In the genomic region with DNA sequence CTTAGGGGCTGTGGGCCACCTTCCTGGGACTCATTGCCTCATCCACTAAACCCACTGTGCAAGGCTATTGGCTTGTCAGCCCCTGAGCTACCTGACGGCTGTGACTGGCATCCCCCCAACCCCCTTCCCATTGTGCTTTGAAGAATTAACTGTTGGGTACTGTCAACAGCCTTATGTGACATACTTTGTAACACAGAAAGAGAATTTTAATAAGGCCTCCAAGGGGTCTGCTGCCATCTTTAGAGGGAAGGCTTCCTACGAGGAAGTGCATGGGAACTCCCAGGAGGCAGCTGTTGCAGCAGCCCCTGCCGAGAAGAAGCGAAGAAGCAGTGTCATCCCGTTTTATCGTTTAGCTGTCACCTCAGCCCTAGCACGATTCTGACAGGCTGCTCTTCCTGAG, we compare ENCODE assay signal across 20 mouse cellular contexts.
DNase-seq lines count a peak whose midpoint lies in the region; ATAC-seq and TF ChIP-seq lines count a peak whose summit lies in the region.
"Had no signal": no experiment of that assay in that cellular context is flagged by ENCODE, and none has a peak within 500 bp of the region (broad histone marks: within the 10 kb centered on the region; RNA-seq: fewer than 3 reads in every experiment).

No protein-coding gene starts in this region.

- H3K4me1 ChIP-seq in hindbrain, embryonic 12.5 days = peaks cover 18% of the 10 kb centered on the region
- H3K4me1 ChIP-seq in hindbrain, postnatal 0 days (ENCODE audit: insufficient read depth, low read length) = no peaks in the 10 kb centered on the region
- peaks cover 42% of the 10 kb centered on the region for H3K4me1 ChIP-seq in midbrain, embryonic 14.5 days (ENCODE audit: control insufficient read depth, insufficient read depth, low read length)
- H3K4me1 ChIP-seq: kidney, embryonic 15.5 days had no signal

- H3K36me3 ChIP-seq in hindbrain, embryonic 12.5 days = no peaks in the 10 kb centered on the region
- H3K36me3 ChIP-seq in hindbrain, postnatal 0 days (ENCODE audit: insufficient read depth, low read length) = no peaks in the 10 kb centered on the region
- no peaks in the 10 kb centered on the region for H3K36me3 ChIP-seq in midbrain, embryonic 14.5 days (ENCODE audit: control insufficient read depth, insufficient read depth, low read length)
- H3K36me3 ChIP-seq: kidney, embryonic 15.5 days had no signal

- H3K4me3 ChIP-seq in hindbrain, embryonic 12.5 days = no peak overlapping the region
- H3K4me3 ChIP-seq in hindbrain, postnatal 0 days (ENCODE audit: low read length) = no peak overlapping the region
- H3K4me3 ChIP-seq in midbrain, embryonic 14.5 days (replicated peaks; ENCODE audit: low read depth, low read length) = no peak overlapping the region
- H3K4me3 ChIP-seq: heart, adult 2 months; kidney, embryonic 15.5 days had no signal

- no peaks in the 10 kb centered on the region for H3K9me3 ChIP-seq in hindbrain, embryonic 12.5 days (replicated peaks)
- H3K9me3 ChIP-seq in hindbrain, postnatal 0 days (ENCODE audit: low read length) = no peaks in the 10 kb centered on the region
- no peaks in the 10 kb centered on the region for H3K9me3 ChIP-seq in midbrain, embryonic 14.5 days (ENCODE audit: control insufficient read depth, low read length)
- H3K9me3 ChIP-seq: kidney, embryonic 15.5 days had no signal

- TF ChIP-seq POLR2A in brain, embryonic 14.5 days (IDR thresholded peaks at IDR 0.05; ENCODE audit: borderline replicate concordance, extremely low read depth, insufficient read depth, insufficient read length, poor library complexity, severe bottlenecking) = no peak

- H3K9ac ChIP-seq in hindbrain, embryonic 12.5 days = no peak overlapping the region
- no peak overlapping the region for H3K9ac ChIP-seq in hindbrain, postnatal 0 days (replicated peaks; ENCODE audit: low read length)
- 0 out of 2 replicates have a peak overlapping the region, but pooled peaks have one; percentile 31 for H3K9ac ChIP-seq in midbrain, embryonic 14.5 days (replicated peaks; ENCODE audit: low read length)
- H3K9ac ChIP-seq: kidney, embryonic 15.5 days; lung, embryonic 14.5 days had no signal

- H3K27me3 ChIP-seq in hindbrain, embryonic 12.5 days = no peaks in the 10 kb centered on the region
- H3K27me3 ChIP-seq in hindbrain, postnatal 0 days (ENCODE audit: insufficient read depth, low read length) = no peaks in the 10 kb centered on the region
- no peaks in the 10 kb centered on the region for H3K27me3 ChIP-seq in midbrain, embryonic 14.5 days (ENCODE audit: control insufficient read depth, insufficient read depth, low read length)

- H3K27ac ChIP-seq in hindbrain, embryonic 12.5 days = peak overlapping the region; percentile 67
- no peak overlapping the region for H3K27ac ChIP-seq in hindbrain, postnatal 0 days
- H3K27ac ChIP-seq in midbrain, embryonic 14.5 days (replicated peaks; ENCODE audit: low read depth, low read length) = peak overlapping the region; percentile 80
- H3K27ac ChIP-seq: heart, adult 2 months; kidney, embryonic 15.5 days had no signal

- no peak for DNase-seq in hindbrain, postnatal 0 days (ENCODE audit: low spot score)
- peak; percentile 79 for DNase-seq in brain, embryonic 14.5 days (ENCODE audit: low read depth)
- peak; percentile 77 for DNase-seq in midbrain, embryonic 14.5 days
- DNase-seq in adrenal gland, adult (ENCODE audit: inconsistent age in 2 of 2, low spot score in 1 of 2) = no peak
- no peak for DNase-seq in embryo, embryonic 9.5 days (ENCODE audit: extremely low spot score)
- DNase-seq in kidney, adult 8-10 months = no peak
- DNase-seq: adrenal gland, postnatal 36 days; B cell, adult 2 months; cerebellum, adult 9-11 months; embryo, embryonic 11 days; gastrocnemius, postnatal 10 days; heart, adult 2 months; layer of hippocampus, postnatal 36 days; left cerebral cortex, postnatal 4 days; lung, embryonic 14.5 days; lung, postnatal 4 days; thymus, adult 18-20 months had no signal

- WGBS in hindbrain, embryonic 12.5 days = 23% methylated on average over 7 of the region's 7 CpGs
- 14% methylated on average over 7 of the region's 7 CpGs for WGBS in hindbrain, postnatal 0 days
- WGBS in midbrain, embryonic 14.5 days = 8% methylated on average over 7 of the region's 7 CpGs

- H3K4me2 ChIP-seq in hindbrain, embryonic 12.5 days (replicated peaks) = no peak overlapping the region
- H3K4me2 ChIP-seq in hindbrain, postnatal 0 days (ENCODE audit: low read depth, low read length) = no peak overlapping the region
- no peak overlapping the region for H3K4me2 ChIP-seq in midbrain, embryonic 14.5 days (ENCODE audit: low read length)
- H3K4me2 ChIP-seq: kidney, embryonic 15.5 days; lung, embryonic 14.5 days had no signal

- peak; percentile 78; the same call in 1 of the 2 replicates for ATAC-seq in hindbrain, embryonic 12.5 days (ENCODE audit: low FRiP score)
- no peak for ATAC-seq in hindbrain, postnatal 0 days
- ATAC-seq in hematopoietic stem cell, adult 5-6 weeks (replicated peaks in 1 of 2; ENCODE audit: insufficient read depth in 1 of 2, low FRiP score in 2 of 2, low TSS enrichment in 1 of 2, low read depth in 1 of 2, poor library complexity in 2 of 2, severe bottlenecking in 2 of 2) = peak; percentile 3 to 5; a peak in 1 of 4 replicates
- ATAC-seq in midbrain, embryonic 14.5 days (ENCODE audit: low FRiP score, low TSS enrichment) = peak; percentile 55; the same call in 1 of the 2 replicates

- no peak for TF ChIP-seq CTCF in hindbrain, postnatal 0 days (IDR thresholded peaks at IDR 0.05; ENCODE audit: low read depth)
- TF ChIP-seq CTCF in brain, embryonic 14.5 days (IDR thresholded peaks at IDR 0.05; ENCODE audit: borderline replicate concordance, extremely low read depth, insufficient read depth, insufficient read length) = no peak

Comparison
In these comparisons a context has a peak if more than half of its experiments do, and no peak if none do; other contexts are left out.
1. DNase-seq: peak in brain, embryonic 14.5 days (single experiment) and midbrain, embryonic 14.5 days (single experiment); none in hindbrain, postnatal 0 days (single experiment), adrenal gland, adult (0 of 2), embryo, embryonic 9.5 days (single experiment) and kidney, adult 8-10 months (0 of 2).